Mouse (Mus musculus): ENCODE results near the gene Ccdc157.

- TF ChIP-seq CTCF (IDR thresholded peaks at IDR 0.05; ENCODE audit: low read depth, low read length) (no peak), GATA1 (IDR thresholded peaks at IDR 0.05; ENCODE audit: borderline replicate concordance, low read length) (no peak), POLR2AphosphoS5 (IDR thresholded peaks at IDR 0.05; ENCODE audit: insufficient replicate concordance, low read depth, low read length) (no peak), TAL1 (conservative IDR thresholded peaks at IDR 0.05; ENCODE audit: low read depth, low read length) (no peak), GATA2 (IDR thresholded peaks at IDR 0.05; ENCODE audit: borderline replicate concordance, low read depth, low read length) (no peak)
Measured at GRCm38 (mm10) chr11:4142352-4142751, 17.7 kb downstream of the Ccdc157 start.
